Mouse (Mus musculus) left cerebral cortex, postnatal 36 days (tissue): Measurements from ENCODE around the gene Cgrrf1. TPM values are rescaled to one million over a fixed set of nuclear protein-coding genes. Genes with fewer than 3 reads are reported as not detected.
"Not testable (repeated sequence)": the region's sequence is repeated elsewhere in the genome, so short reads cannot be mapped to it uniquely, and the experiment has no call there.

ENCODE experiments used
- DNase-seq, 2 experiments: peaks; one replicate each; pipeline ENCODE4 v3.0.0; 2021 to 2022; ENCODE audit warnings: low spot score in 2 of 2, mixed read lengths in 1 of 2
- intact Hi-C: fragments of 180-260 bp; cut with DNase I; formaldehyde crosslinking; loops from one replicate; pipeline ENCODE4 v1.15.1; 2025
- total RNA-seq, 2 experiments: library from RNA; stranded (reverse); gene quantifications; 2 replicates each; pipeline ENCODE4 v1.2.3; 2021

Gene Cgrrf1
- 10 to 100 TPM; 34.5 to 36.3 TPM for total RNA-seq

- intact Hi-C loops: loop anchor here (2.0 kb wide), 1 partner anchor 51 kb away; the partner anchor contains the start of gene Samd4
- DNase-seq: peak; percentile 92 to 93
Observed at GRCm38 (mm10) chr14:46831837-46832333, at the start of gene Cgrrf1. TSS of gene Cgrrf1 (plus strand) at chr14:46832125.

- intact Hi-C loops: no loop called here
Observed at GRCm38 (mm10) chr14:46782187-46782828, 49.6 kb upstream of the Cgrrf1 start.

GRCm38 (mm10) chr14:46783327-46783926 is 48.5 kb upstream of the Cgrrf1 start:
- intact Hi-C loops: no loop called here
- DNase-seq: no peak

More at GRCm38 (mm10) chr14:46782187-46782828, 49.6 kb upstream of the Cgrrf1 start:
- no peak for DNase-seq

- DNase-seq: no peak
- intact Hi-C loops: no loop called here
Observed at GRCm38 (mm10) chr14:46785247-46785646, 46.7 kb upstream of the Cgrrf1 start.

GRCm38 (mm10) chr14:46787454-46787786 is 44.5 kb upstream of the Cgrrf1 start:
- intact Hi-C loops: no loop called here
- no peak for DNase-seq

- intact Hi-C loops: no loop called here
- peak; percentile 87 to 90 for DNase-seq
Observed at GRCm38 (mm10) chr14:46787787-46788504, 44.0 kb upstream of the Cgrrf1 start, which contains the start of gene Cnih1. TSS of gene Cnih1 (minus strand) at chr14:46788411.

GRCm38 (mm10) chr14:46788505-46788901 is 43.4 kb upstream of the Cgrrf1 start:
- DNase-seq: no peak
- intact Hi-C loops: no loop called here

- intact Hi-C loops: no loop called here
Observed at GRCm38 (mm10) chr14:46790303-46790702, 41.6 kb upstream of the Cgrrf1 start.

GRCm38 (mm10) chr14:46790723-46791122 is 41.2 kb upstream of the Cgrrf1 start:
- intact Hi-C loops: no loop called here
- DNase-seq: no peak

More at GRCm38 (mm10) chr14:46790303-46790702, 41.6 kb upstream of the Cgrrf1 start:
- no peak for DNase-seq

- DNase-seq: no peak
- intact Hi-C loops: no loop called here
Observed at GRCm38 (mm10) chr14:46794157-46794556, 37.8 kb upstream of the Cgrrf1 start.

GRCm38 (mm10) chr14:46800684-46801345 is 31.1 kb upstream of the Cgrrf1 start:
- DNase-seq: no peak
- intact Hi-C loops: no loop called here

- intact Hi-C loops: no loop called here
- no peak for DNase-seq
Observed at GRCm38 (mm10) chr14:46803259-46803658, 28.7 kb upstream of the Cgrrf1 start.

GRCm38 (mm10) chr14:46803791-46804190 is 28.1 kb upstream of the Cgrrf1 start:
- intact Hi-C loops: no loop called here
- no peak for DNase-seq

GRCm38 (mm10) chr14:46806186-46806585 is 25.7 kb upstream of the Cgrrf1 start:
- intact Hi-C loops: no loop called here
- no peak for DNase-seq

- no peak for DNase-seq
- intact Hi-C loops: no loop called here
Observed at GRCm38 (mm10) chr14:46807927-46808326, 24.0 kb upstream of the Cgrrf1 start.

- intact Hi-C loops: no loop called here
- DNase-seq: no peak
Observed at GRCm38 (mm10) chr14:46815640-46816039, 16.3 kb upstream of the Cgrrf1 start.

GRCm38 (mm10) chr14:46816916-46817622 is 14.9 kb upstream of the Cgrrf1 start:
- DNase-seq: no peak
- intact Hi-C loops: no loop called here

GRCm38 (mm10) chr14:46818743-46819142 is 13.2 kb upstream of the Cgrrf1 start:
- intact Hi-C loops: no loop called here
- no peak for DNase-seq

GRCm38 (mm10) chr14:46819961-46820360 is 12.0 kb upstream of the Cgrrf1 start:
- DNase-seq, intact Hi-C loops: not testable (repeated sequence)
